In the genomic region with DNA sequence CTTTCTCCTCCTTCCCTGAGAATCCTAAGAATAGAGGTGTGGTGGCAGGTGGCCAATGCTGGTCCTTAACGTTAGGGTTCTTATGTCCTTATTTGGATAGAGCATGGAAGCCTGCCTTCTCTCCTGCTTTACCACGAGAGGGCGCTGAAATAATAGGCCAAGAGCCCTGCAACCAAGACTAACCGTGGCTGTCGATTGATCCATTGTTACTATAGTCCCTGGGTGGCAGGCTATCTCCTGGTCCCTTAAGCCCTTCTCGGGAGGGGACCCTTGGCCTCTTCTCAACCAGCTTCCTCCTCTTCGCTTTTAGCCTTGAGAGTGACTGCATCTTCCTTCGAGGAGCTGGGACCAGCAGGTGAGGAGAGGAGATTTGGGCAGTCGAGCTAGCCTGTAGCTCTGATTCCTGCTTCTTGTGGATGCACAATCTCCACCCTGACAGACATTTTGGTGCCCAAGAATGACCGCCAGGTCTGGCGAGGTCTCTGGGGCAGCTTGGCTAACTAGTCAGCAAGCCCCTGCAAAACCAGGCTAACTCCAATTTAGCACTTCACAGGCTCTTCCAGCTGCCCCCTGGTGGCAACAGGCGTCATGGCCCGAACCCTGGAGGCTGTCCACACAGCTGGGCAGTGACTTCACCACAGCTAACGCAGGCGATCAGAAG, we compare ENCODE assay signal across 8 mouse cellular contexts. TPM values are rescaled to one million over a fixed set of nuclear protein-coding genes. Genes with fewer than 3 reads are reported as not detected.
DNase-seq lines count a peak whose midpoint lies in the region; ATAC-seq and TF ChIP-seq lines count a peak whose summit lies in the region.

No protein-coding gene starts in this region.

- no peak overlapping the region for H3K27ac ChIP-seq in hindbrain, embryonic 12.5 days
- no peak overlapping the region for H3K27ac ChIP-seq in lung, postnatal 0 days (ENCODE audit: low read length)

- DNase-seq in Patski (ENCODE audit: low read depth, low spot score), result peak; percentile 12
- DNase-seq in cerebellum, postnatal 10 days, result peak; percentile 86 to 87
- DNase-seq in frontal cortex, postnatal 10 days (ENCODE audit: low spot score in 2 of 2), result peak; percentile 65 to 68
- DNase-seq in layer of hippocampus, postnatal 10 days (ENCODE audit: low spot score in 2 of 2), result peak; percentile 82 to 83
- DNase-seq in lung, postnatal 0 days (ENCODE audit: low spot score), result peak; percentile 92
- peak; percentile 73 for DNase-seq in ovary, postnatal 14 days (ENCODE audit: low spot score)
- DNase-seq in thymus, postnatal 25 days, result peak; percentile 76

- no peaks in the 10 kb centered on the region for H3K36me3 ChIP-seq in hindbrain, embryonic 12.5 days
- no peaks in the 10 kb centered on the region for H3K36me3 ChIP-seq in lung, postnatal 0 days (ENCODE audit: insufficient read depth, low read length)

- H3K4me2 ChIP-seq in hindbrain, embryonic 12.5 days (replicated peaks), result peak overlapping the region; percentile 54
- peak overlapping the region; percentile 48 for H3K4me2 ChIP-seq in lung, postnatal 0 days (replicated peaks; ENCODE audit: low read depth, low read length)

- peak; percentile 87 for TF ChIP-seq CTCF in Patski (IDR thresholded peaks at IDR 0.05)
- TF ChIP-seq CTCF in lung, postnatal 0 days (IDR thresholded peaks at IDR 0.05), result peak; percentile 89

- H3K27me3 ChIP-seq in Patski, result peaks cover 9% of the 10 kb centered on the region
- H3K27me3 ChIP-seq in hindbrain, embryonic 12.5 days, result peaks cover 4% of the 10 kb centered on the region; the same call in 1 of the 2 replicates
- 0 out of 2 replicates have a peak, but pooled peaks cover 6% of the 10 kb centered on the region for H3K27me3 ChIP-seq in lung, postnatal 0 days (replicated peaks; ENCODE audit: insufficient read depth, low read length)

- ATAC-seq in Patski, result peak; percentile 79
- peak; percentile 87 for ATAC-seq in hindbrain, embryonic 12.5 days (ENCODE audit: low FRiP score)
- ATAC-seq in lung, postnatal 0 days, result peak; percentile 88

- H3K9me3 ChIP-seq in hindbrain, embryonic 12.5 days (replicated peaks), result no peaks in the 10 kb centered on the region
- no peaks in the 10 kb centered on the region for H3K9me3 ChIP-seq in lung, postnatal 0 days (ENCODE audit: low read length)

- CTCF ChIA-PET in Patski (lab: Charles Lee), result interaction anchor here (0.8 to 3.6 kb wide), 37 partner anchors 9 to 319 kb away, joined by 3 to 31 read pairs (median 5); partner anchors contain the start of gene Cpne2

- 6% methylated on average over 15 of the region's 15 CpGs for WGBS in hindbrain, embryonic 12.5 days
- 6% methylated on average over 15 of the region's 15 CpGs for WGBS in lung, postnatal 0 days

- TF ChIP-seq EP300 in lung, postnatal 0 days (IDR thresholded peaks at IDR 0.05), result no peak

- peak overlapping the region; percentile 37; the same call in 1 of the 2 replicates for H3K9ac ChIP-seq in hindbrain, embryonic 12.5 days
- H3K9ac ChIP-seq in lung, postnatal 0 days (replicated peaks; ENCODE audit: low read depth), result no peak overlapping the region

- in situ Hi-C loops in Patski (cut with MboI; ENCODE audit: low pct_unique_long_range_greater_than_20kb), result loop anchor here (5.0 to 10.0 kb wide), 3 partner anchors 93 to 210 kb away; no protein-coding TSS in a partner anchor

- peak overlapping the region; percentile 21 for H3K4me3 ChIP-seq in hindbrain, embryonic 12.5 days
- H3K4me3 ChIP-seq in lung, postnatal 0 days (ENCODE audit: low read depth, low read length), result no peak overlapping the region

- peaks cover 6% of the 10 kb centered on the region; the same call in 1 of the 2 replicates for H3K4me1 ChIP-seq in hindbrain, embryonic 12.5 days
- no peaks in the 10 kb centered on the region for H3K4me1 ChIP-seq in lung, postnatal 0 days (ENCODE audit: insufficient read depth, low read depth, low read length)

- POLR2A ChIA-PET in Patski (lab: Charles Lee), result interaction anchor here (1.1 to 1.4 kb wide), 2 partner anchors 92 to 211 kb away, joined by 4 read pairs; no protein-coding TSS in a partner anchor

RNA-seq across cellular contexts. Expression of gene Cpne2, which starts 40.6 kb away (rescaled TPM):
- polyA plus RNA-seq in Patski (2021), result 51.2 TPM
- 10.4 and 11.9 TPM in 2 replicates for polyA plus RNA-seq in hindbrain, embryonic 12.5 days (2016; fragmentation: Nextera tagmentation; extraction: Ambion mirVana)
- 10 to 100 TPM; 79.0 to 81.9 TPM for total RNA-seq in layer of hippocampus, postnatal 10 days (2021)
- polyA plus RNA-seq in lung, postnatal 0 days (2015; fragmentation: Nextera tagmentation; extraction: Ambion mirVana), result 8.6 and 9.2 TPM in 2 replicates

RNA-seq across cellular contexts. Expression of gene Nlrc5, which starts 58.0 kb away (rescaled TPM):
- polyA plus RNA-seq in Patski (2021), result 0.76 TPM
- polyA plus RNA-seq in hindbrain, embryonic 12.5 days (2016; fragmentation: Nextera tagmentation; extraction: Ambion mirVana), result 0.06 and 0.23 TPM in 2 replicates
- under 1 TPM; 0.50 to 0.51 TPM for total RNA-seq in layer of hippocampus, postnatal 10 days (2021)
- 0.31 and 0.42 TPM in 2 replicates for polyA plus RNA-seq in lung, postnatal 0 days (2015; fragmentation: Nextera tagmentation; extraction: Ambion mirVana)

Comparison
In these comparisons a context has a peak if more than half of its experiments do, and no peak if none do; other contexts are left out.
1. DNase-seq: peak in every context shown above with its lines; median percentile 92 in lung, postnatal 0 days; 86 in cerebellum, postnatal 10 days; 82 in layer of hippocampus, postnatal 10 days; 76 in thymus, postnatal 25 days; 73 in ovary, postnatal 14 days; 66 in frontal cortex, postnatal 10 days; 12 in Patski.